Mouse (Mus musculus): ENCODE results near the gene Glul. TPM values are rescaled to one million over a fixed set of nuclear protein-coding genes. Genes with fewer than 3 reads are reported as not detected.

Gene Glul
- polyA plus RNA-seq, 1 experiment from 2014 or later = 78.3 TPM

DNA sequence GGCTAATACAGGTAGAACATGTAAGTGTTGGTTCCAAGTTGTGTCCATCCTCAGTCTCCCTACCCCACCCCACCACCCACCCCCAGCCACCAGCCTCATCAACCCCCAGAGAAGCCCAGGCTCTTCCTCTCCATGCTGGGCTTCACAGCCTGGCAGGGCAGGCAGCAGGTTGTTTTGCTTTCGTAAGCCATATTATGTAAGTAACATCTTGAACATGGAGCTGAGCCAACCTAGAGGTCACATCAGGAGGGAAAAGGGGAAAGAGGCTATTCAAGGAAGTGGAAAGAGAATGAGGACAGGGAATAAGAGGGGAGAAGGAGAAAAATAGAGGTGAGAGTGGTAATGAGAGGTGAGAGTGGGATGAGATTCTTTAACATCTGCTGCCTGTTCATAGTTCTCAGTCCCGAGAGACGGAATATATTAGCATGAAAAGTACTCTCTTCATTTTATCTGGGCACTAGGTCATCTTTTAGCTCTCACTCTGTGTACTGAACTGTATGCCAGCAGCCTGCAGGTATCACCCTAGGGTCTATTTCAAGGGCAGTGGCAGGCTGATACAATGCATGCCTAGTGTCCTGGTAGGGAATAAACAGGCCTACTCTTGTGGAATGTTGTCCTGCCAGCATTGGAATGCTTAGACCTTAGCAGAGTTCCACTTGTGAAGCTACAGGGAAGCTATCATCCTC lies 18.9 kb downstream of the Glul start:
- no peak overlapping the region for H3K4me3 ChIP-seq (ENCODE audit: low read depth, low read length)
- peak; percentile 31; the same call in 1 of the 2 replicates for ATAC-seq (replicated peaks; ENCODE audit: insufficient number of reproducible peaks, low FRiP score, low TSS enrichment)
- no peaks in the 10 kb centered on the region for H3K27me3 ChIP-seq (ENCODE audit: control insufficient read depth, insufficient read depth, low read length)
- H3K9ac ChIP-seq (ENCODE audit: low read depth, low read length) = no peak overlapping the region
- no peaks in the 10 kb centered on the region for H3K36me3 ChIP-seq (ENCODE audit: control insufficient read depth, insufficient read depth, low read length)
- H3K27ac ChIP-seq (ENCODE audit: low read depth, low read length) = no peak overlapping the region
- peaks cover 5% of the 10 kb centered on the region; the same call in 1 of the 2 replicates for H3K4me1 ChIP-seq (ENCODE audit: control insufficient read depth, insufficient read depth, low read length)
- H3K9me3 ChIP-seq (replicated peaks; ENCODE audit: control insufficient read depth, low read length) = no peaks in the 10 kb centered on the region
- 49% methylated on average over 3 of the region's 3 CpGs for WGBS (ENCODE audit: insufficient replicate concordance)
- no peak overlapping the region for H3K4me2 ChIP-seq

DNA sequence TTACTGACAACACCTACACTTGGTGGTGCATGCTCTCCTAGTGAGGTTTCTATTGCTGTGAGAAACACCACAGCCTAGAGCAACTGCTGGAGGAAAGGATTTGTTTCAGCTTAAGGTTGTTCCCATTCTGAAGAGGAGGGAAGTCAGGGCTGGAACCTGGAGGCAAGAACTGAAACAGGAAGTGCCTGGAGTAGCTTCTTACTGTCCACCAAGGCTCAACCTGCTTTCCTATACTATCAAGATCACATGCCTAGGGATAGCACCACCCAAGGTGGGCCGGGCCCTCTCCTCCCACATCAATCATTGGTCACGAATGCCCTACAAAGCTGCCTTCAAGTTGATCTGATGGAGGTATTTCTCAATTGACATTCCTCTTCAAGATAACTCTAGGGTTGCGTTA lies 21.9 kb downstream of the Glul start:
- Histone ChIP-seq H3K9me3 (replicated peaks; ENCODE audit: control insufficient read depth, low read length) (no peaks in the 10 kb centered on the region), H3K9ac (ENCODE audit: low read depth, low read length) (no peak overlapping the region), H3K4me3 (ENCODE audit: low read depth, low read length) (no peak overlapping the region), H3K27ac (ENCODE audit: low read depth, low read length) (no peak overlapping the region), H3K36me3 (ENCODE audit: control insufficient read depth, insufficient read depth, low read length) (no peaks in the 10 kb centered on the region), H3K4me1 (ENCODE audit: control insufficient read depth, insufficient read depth, low read length) (peaks cover 5% of the 10 kb centered on the region; the same call in 1 of the 2 replicates), H3K27me3 (ENCODE audit: control insufficient read depth, insufficient read depth, low read length) (no peaks in the 10 kb centered on the region), H3K4me2 (no peak overlapping the region)
- WGBS (ENCODE audit: insufficient replicate concordance) = 87% methylated on average over 3 of the region's 3 CpGs
- ATAC-seq (replicated peaks; ENCODE audit: insufficient number of reproducible peaks, low FRiP score, low TSS enrichment) = no peak

DNA sequence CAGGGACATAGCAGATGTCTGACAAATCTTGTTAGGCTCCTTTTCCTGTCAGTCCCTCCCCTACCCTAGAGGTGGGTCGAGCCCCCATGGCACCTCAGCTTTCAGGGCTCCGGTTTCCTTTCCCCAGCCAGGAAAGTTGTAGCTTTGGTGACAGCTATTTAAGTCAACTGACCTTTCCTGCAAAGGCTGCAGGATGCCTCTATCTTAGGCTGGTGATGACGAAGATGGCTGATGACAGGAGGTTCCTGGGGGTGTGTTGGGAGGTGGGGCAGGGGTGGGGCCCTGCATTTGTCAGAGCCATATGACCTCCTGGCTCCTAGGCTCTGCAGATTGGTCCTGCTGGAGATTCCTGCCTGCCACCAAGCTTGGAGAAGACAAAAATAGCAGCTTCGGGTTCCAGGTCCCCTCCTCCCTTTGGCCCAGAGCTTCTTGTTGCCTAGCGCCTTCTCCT lies 22.9 kb downstream of the Glul start:
- H3K27ac ChIP-seq (ENCODE audit: low read depth, low read length) = peak overlapping the region; percentile 68
- no peaks in the 10 kb centered on the region for H3K36me3 ChIP-seq (ENCODE audit: control insufficient read depth, insufficient read depth, low read length)
- no peak overlapping the region for H3K4me2 ChIP-seq
- H3K4me3 ChIP-seq (ENCODE audit: low read depth, low read length) = no peak overlapping the region
- peaks cover 5% of the 10 kb centered on the region; the same call in 1 of the 2 replicates for H3K4me1 ChIP-seq (ENCODE audit: control insufficient read depth, insufficient read depth, low read length)
- ATAC-seq (replicated peaks; ENCODE audit: insufficient number of reproducible peaks, low FRiP score, low TSS enrichment) = peak; percentile 73; the same call in 1 of the 2 replicates
- no peak overlapping the region for H3K9ac ChIP-seq (ENCODE audit: low read depth, low read length)
- 6% methylated on average over 5 of the region's 5 CpGs for WGBS (ENCODE audit: insufficient replicate concordance)
- no peaks in the 10 kb centered on the region for H3K27me3 ChIP-seq (ENCODE audit: control insufficient read depth, insufficient read depth, low read length)
- no peaks in the 10 kb centered on the region for H3K9me3 ChIP-seq (replicated peaks; ENCODE audit: control insufficient read depth, low read length)

DNA sequence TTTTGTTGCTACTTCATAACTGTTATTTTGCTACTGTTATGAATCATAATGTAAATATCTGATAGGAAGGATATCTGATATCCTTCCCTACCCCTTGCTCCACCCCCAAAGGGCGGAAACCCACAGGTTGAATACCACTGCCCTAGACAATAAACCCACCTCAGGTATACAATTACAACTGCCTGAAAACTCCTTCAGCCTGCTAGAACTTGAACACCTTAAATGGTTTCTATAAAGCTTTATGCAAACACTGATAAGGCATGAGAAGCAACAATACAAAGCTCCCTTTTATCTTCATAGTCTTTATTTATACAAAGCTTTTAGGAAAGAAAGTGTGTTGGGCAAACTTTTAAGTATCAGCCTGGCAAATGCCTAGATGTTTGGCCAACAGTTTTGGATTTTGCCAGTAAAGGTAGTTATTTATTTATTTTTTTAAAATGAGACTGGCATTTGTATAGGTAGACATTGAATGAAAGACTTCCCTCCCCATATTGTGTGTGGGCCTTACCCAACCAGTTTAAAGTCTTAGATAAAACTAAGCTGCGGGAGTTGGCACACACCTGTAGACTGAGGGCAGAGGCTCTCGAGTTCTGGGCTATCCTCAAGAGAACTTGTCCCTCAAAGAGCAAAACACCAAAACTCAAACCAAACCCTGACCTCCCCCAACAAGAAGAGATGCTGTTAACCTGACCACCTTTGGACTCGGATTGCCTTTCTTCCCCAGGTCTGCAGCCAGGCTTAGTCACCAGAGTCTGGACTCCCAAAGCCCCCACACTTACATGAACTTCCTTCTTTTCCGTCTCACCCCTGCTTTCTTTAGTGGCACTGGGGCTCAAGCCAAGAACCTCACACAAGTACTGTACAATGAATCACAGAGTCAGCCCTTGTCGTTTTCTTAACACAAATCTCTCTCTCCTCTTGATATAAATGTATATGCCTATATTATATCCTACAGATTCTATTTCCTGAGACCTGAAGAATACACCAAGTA lies 24.9 kb downstream of the Glul start:
- no peak overlapping the region for H3K4me3 ChIP-seq (ENCODE audit: low read depth, low read length)
- no peaks in the 10 kb centered on the region for H3K36me3 ChIP-seq (ENCODE audit: control insufficient read depth, insufficient read depth, low read length)
- no peaks in the 10 kb centered on the region for H3K27me3 ChIP-seq (ENCODE audit: control insufficient read depth, insufficient read depth, low read length)
- WGBS (ENCODE audit: insufficient replicate concordance) = 81% methylated on average over 6 of the region's 6 CpGs
- H3K4me1 ChIP-seq (ENCODE audit: control insufficient read depth, insufficient read depth, low read length) = peaks cover 4% of the 10 kb centered on the region; the same call in 1 of the 2 replicates
- H3K9ac ChIP-seq (ENCODE audit: low read depth, low read length) = no peak overlapping the region
- no peak for ATAC-seq (replicated peaks; ENCODE audit: insufficient number of reproducible peaks, low FRiP score, low TSS enrichment)
- H3K9me3 ChIP-seq (replicated peaks; ENCODE audit: control insufficient read depth, low read length) = no peaks in the 10 kb centered on the region
- no peak overlapping the region for H3K27ac ChIP-seq (ENCODE audit: low read depth, low read length)
- no peak overlapping the region for H3K4me2 ChIP-seq

DNA sequence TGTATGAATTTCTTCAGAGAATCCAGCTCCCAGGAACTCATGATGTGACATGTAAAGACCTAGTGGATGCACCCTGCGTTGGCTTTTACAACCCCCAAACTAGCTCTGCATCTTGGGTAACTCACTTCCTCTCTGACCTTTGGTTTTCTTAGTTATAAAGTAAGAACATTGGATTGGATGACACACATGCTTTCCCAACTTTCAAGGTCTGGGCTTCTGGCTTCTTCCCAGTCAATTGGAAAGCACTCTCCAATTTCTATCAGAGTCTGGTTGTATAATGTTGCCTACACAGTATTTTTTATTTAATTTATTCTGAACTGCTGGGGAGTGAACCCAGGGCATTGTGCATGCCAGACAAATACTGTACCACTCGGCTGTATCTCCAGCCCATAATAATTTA lies 30.7 kb downstream of the Glul start:
- Histone ChIP-seq H3K9ac (ENCODE audit: low read depth, low read length) (no peak overlapping the region), H3K4me2 (no peak overlapping the region), H3K27me3 (ENCODE audit: control insufficient read depth, insufficient read depth, low read length) (no peaks in the 10 kb centered on the region), H3K4me1 (ENCODE audit: control insufficient read depth, insufficient read depth, low read length) (no peaks in the 10 kb centered on the region), H3K27ac (ENCODE audit: low read depth, low read length) (no peak overlapping the region), H3K4me3 (ENCODE audit: low read depth, low read length) (no peak overlapping the region), H3K36me3 (ENCODE audit: control insufficient read depth, insufficient read depth, low read length) (no peaks in the 10 kb centered on the region), H3K9me3 (replicated peaks; ENCODE audit: control insufficient read depth, low read length) (no peaks in the 10 kb centered on the region)
- 85% methylated on average over 2 of the region's 2 CpGs for WGBS (ENCODE audit: insufficient replicate concordance)
- ATAC-seq (replicated peaks; ENCODE audit: insufficient number of reproducible peaks, low FRiP score, low TSS enrichment) = no peak

DNA sequence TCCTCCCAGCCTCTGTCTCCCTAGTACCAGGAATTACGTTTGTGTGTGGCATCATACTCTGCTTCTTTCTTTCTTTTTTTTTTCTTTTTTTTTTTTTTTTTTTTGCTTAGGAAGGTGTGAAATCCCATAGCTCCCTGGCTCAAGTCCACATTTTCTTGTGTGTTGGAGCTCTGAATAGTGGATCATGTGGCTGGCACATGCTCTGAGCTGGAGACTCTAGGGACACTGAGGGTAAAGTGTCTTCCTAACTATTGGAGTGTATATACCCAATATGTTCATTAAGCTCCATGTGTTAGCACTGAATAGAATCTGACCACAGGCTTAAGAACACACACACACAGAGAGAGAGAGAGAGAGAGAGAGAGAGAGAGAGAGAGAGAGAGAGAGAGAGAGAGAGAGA lies 34.0 kb downstream of the Glul start:
- Histone ChIP-seq H3K27me3 (ENCODE audit: control insufficient read depth, insufficient read depth, low read length) (no peaks in the 10 kb centered on the region), H3K9me3 (replicated peaks; ENCODE audit: control insufficient read depth, low read length) (no peaks in the 10 kb centered on the region), H3K27ac (ENCODE audit: low read depth, low read length) (no peak overlapping the region), H3K9ac (ENCODE audit: low read depth, low read length) (no peak overlapping the region), H3K4me3 (ENCODE audit: low read depth, low read length) (no peak overlapping the region), H3K36me3 (ENCODE audit: control insufficient read depth, insufficient read depth, low read length) (no peaks in the 10 kb centered on the region), H3K4me2 (no peak overlapping the region), H3K4me1 (ENCODE audit: control insufficient read depth, insufficient read depth, low read length) (no peaks in the 10 kb centered on the region)
- ATAC-seq (replicated peaks; ENCODE audit: insufficient number of reproducible peaks, low FRiP score, low TSS enrichment) = no peak
- 57% methylated on average over 1 of the region's 1 CpGs for WGBS (ENCODE audit: insufficient replicate concordance)

DNA sequence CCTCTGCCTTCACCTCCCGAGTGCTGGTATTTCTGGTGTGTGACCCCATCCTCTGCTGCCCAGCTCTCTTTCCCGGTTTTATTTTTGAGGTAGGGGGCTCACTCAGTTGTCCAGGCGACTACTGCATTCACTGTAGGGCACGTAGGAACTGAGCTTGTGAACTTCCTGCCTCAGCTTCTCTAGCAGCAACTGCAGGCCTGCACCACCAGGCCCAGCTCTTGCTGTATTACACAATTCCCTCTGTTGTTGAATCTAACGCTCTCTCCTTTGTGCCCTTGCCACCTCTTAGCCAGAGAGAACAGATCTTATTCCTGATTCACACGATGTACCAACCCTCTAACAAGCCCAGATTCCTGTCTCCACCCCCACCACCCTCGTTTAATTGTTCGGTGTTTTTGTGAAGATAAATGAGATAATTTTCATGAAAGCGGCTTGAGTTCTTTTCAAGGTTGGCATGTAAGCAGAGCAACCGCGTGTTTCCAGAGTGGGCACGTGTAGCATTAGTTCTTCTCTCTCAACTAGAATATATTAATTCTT lies 36.2 kb downstream of the Glul start:
- Histone ChIP-seq H3K9ac (ENCODE audit: low read depth, low read length) (no peak overlapping the region), H3K4me3 (ENCODE audit: low read depth, low read length) (no peak overlapping the region), H3K4me1 (ENCODE audit: control insufficient read depth, insufficient read depth, low read length) (no peaks in the 10 kb centered on the region), H3K36me3 (ENCODE audit: control insufficient read depth, insufficient read depth, low read length) (no peaks in the 10 kb centered on the region), H3K27ac (ENCODE audit: low read depth, low read length) (no peak overlapping the region), H3K9me3 (replicated peaks; ENCODE audit: control insufficient read depth, low read length) (no peaks in the 10 kb centered on the region), H3K27me3 (ENCODE audit: control insufficient read depth, insufficient read depth, low read length) (no peaks in the 10 kb centered on the region), H3K4me2 (no peak overlapping the region)
- no peak for ATAC-seq (replicated peaks; ENCODE audit: insufficient number of reproducible peaks, low FRiP score, low TSS enrichment)
- 78% methylated on average over 12 of the region's 12 CpGs for WGBS (ENCODE audit: insufficient replicate concordance)

DNA sequence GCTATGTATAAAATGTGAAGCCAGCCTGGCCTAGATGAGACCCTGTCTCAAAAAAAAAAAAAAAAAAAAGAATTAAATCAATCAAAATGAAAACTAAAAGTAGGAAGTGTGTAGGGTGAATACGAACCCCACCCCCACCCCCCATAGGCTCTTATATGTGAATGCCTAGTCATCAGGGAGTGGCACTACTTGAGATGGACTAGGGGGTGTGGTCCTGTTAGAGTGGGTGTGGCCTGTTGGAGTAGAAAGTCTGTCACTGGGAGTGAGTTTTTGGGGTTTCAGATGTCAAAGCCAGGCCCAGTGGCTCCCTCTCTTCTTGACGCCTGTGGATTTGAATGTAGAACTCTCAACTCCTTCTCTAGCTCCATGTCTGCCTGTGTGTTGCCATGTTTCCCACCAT lies 37.3 kb downstream of the Glul start:
- ATAC-seq (replicated peaks; ENCODE audit: insufficient number of reproducible peaks, low FRiP score, low TSS enrichment) = no peak
- no peaks in the 10 kb centered on the region for H3K4me1 ChIP-seq (ENCODE audit: control insufficient read depth, insufficient read depth, low read length)
- no peaks in the 10 kb centered on the region for H3K27me3 ChIP-seq (ENCODE audit: control insufficient read depth, insufficient read depth, low read length)
- no peaks in the 10 kb centered on the region for H3K36me3 ChIP-seq (ENCODE audit: control insufficient read depth, insufficient read depth, low read length)
- H3K4me3 ChIP-seq (ENCODE audit: low read depth, low read length) = no peak overlapping the region
- no peaks in the 10 kb centered on the region for H3K9me3 ChIP-seq (replicated peaks; ENCODE audit: control insufficient read depth, low read length)
- H3K9ac ChIP-seq (ENCODE audit: low read depth, low read length) = no peak overlapping the region
- WGBS (ENCODE audit: insufficient replicate concordance) = 98% methylated on average over 2 of the region's 2 CpGs
- H3K27ac ChIP-seq (ENCODE audit: low read depth, low read length) = no peak overlapping the region
- no peak overlapping the region for H3K4me2 ChIP-seq
